Mouse (Mus musculus) cerebellum, adult 11 months (tissue): ENCODE data around the gene Mdga1.

Source experiments
- DNase-seq: peaks from one replicate; pipeline ENCODE4 v3.0.0; 2022

Mdga1 gene

DNA sequence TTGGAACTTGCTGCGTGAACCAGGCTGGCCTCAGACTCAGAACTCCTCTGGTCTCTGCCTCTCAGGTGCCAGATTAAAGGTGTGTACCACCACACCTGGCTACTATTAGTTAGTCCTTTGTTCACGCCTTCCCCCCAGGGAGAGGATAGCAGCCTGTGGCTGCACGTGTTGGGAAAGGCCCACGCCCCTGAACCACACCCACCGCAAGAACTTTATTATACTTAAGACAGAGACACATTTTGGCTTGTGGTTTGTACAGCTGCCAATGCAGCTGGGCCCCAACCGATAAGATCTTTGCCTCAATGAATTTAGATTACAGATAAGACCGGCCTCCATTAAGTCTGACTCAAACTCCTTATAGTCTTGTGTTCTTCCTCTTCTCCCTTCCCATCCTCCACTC is 10.0 kb upstream of the Mdga1 start:
- no peak for DNase-seq

GRCm38 (mm10) chr17:29979020-29979419 is 9.1 kb upstream of the Mdga1 start:
- DNase-seq, result no peak

GRCm38 (mm10) chr17:29975731-29976130 is 5.8 kb upstream of the Mdga1 start:
- peak; percentile 96 for DNase-seq

DNA sequence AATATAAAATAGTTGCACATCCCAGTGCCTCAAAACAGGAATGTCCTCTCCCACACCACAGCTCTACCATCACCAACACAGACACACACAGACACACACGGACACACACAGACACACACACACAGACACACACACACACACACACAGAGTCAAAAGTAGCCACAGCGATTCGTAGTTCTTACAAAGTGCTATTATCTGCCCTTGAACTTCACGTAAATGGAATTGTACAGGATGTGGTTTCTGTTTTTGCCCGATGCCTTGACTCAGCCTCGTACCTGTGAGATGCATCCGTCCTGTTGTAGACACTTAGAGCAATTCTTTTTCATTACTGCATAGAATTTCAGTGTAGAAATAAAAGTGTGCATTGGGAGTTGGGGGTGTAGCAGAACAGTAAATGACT is 3.3 kb upstream of the Mdga1 start:
- no peak for DNase-seq

DNA sequence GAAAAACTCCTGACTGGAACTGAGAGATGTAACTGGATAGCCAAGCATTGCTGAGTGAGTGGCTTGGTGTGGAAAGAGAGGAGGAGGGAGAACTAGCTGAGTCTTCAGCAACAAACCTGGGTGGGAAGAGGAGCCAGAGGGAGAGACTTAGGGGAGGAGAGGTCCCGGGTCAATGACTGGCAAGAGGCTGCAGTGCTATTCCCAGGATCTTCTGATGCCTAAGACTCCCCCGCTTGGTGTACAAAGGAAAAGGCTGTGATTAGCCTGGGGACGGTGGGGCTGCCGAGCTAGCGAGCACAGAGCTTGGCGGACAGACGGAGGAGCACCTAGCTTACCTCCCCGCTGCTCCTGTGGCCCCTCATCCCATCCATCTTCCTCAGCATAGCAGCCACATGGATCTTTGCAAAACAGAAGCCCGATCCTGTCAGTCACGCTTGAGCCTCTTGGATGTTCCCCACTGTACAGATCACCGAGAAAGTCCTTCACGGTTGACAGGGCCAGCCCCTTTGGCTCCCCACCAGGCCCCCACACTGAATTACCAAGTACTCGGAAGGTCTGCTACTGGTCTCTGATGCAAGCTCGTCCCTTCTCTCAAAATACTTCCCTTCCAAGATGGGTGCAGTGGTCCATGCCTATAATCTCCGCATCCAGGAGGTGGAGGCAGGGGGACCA is 2.0 kb upstream of the Mdga1 start:
- DNase-seq, result no peak

- DNase-seq, result no peak
Measured at GRCm38 (mm10) chr17:29965506-29965905, 4.4 kb downstream of the Mdga1 start.

DNA sequence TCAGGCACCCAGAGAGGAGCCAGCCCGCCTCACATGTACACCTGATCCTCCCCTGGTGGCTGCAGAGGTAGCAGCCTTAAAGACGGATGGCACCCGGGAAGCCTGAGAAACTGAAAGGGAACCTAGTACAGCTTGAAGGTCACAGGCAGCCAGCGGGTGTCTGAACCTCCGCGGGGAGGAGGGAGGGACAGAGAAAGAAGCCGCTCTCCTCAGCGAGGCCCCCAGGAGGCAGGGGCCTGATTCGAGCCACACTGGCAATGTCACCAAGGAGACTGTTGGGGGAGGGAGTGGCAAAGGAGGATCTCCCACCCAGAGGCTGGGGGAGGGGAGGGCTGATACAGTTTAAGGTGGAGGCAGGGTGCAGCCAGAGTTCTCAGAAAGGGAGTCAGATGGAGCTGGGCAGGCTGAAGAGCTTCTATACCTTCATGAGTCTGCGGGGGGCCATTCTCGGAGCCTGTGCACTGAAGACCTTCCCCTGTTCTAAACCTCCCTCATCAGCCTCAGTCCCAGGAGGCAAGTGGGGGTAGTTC is 6.1 kb downstream of the Mdga1 start:
- DNase-seq, result no peak

DNA sequence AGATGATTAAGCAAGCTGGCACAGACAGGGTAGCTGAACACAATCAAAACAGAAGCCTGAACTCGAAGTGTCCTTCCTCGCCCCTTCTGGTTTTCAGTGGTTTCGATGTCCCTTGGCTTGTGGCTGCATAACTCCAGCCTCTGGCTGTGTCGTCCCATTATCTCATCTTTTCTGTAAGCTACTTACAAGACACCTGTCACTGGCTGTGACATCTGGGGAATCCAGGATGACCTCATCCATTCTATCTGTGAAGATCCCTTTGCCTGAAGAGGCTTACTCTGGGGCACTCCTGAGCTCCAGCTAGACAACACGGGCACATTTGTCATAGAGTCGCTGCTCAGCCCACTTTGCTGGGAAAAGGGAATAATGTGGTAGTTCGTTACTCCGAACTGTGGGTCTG is 14.0 kb downstream of the Mdga1 start:
- no peak for DNase-seq

DNA sequence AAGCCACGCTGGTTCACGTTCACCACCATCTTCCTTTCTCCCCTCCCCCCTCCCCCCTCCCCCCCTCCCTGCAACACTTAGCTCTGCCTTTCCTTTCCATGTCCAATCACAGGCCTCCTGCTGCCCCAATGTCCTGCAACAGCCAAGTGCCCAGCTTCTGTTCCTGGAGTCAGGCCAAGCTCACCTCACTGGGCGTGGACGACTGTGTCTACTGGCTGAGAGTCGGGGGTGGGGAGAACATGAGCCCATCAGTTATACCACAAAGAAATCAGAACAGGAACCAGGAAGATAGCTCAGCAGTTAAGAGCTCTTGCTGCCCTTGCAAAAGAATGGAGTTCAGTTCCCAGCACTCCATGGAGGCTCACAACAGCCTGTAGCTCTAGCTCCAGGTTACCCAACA is 15.6 kb downstream of the Mdga1 start:
- DNase-seq, result no peak

- DNase-seq, result no peak
Measured at GRCm38 (mm10) chr17:29951100-29951499, 18.8 kb downstream of the Mdga1 start.

- no peak for DNase-seq
Measured at GRCm38 (mm10) chr17:29950574-29950973, 19.3 kb downstream of the Mdga1 start.

DNA sequence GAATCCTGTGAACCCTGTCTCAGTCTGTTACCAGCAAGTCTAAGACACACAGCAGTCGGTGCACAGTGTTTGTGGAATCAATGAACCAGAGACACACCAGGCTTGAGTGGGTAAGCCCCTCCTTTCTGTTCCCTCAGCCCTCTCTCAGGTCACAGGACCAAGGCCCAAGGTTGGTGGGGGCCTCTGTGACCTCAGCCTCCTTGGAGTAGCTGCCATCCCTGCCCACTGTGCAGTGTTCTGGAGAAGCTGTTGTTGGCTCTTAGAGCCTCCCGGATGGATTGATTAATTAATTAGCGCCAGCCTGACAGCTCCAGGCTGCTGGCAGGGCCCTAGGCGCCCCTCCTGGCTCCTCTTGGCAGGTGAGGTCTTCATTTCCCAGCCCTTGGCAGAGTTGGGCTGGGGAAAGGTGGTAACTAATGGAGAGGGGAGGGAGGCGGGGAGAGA is 22.6 kb downstream of the Mdga1 start:
- no peak for DNase-seq

DNA sequence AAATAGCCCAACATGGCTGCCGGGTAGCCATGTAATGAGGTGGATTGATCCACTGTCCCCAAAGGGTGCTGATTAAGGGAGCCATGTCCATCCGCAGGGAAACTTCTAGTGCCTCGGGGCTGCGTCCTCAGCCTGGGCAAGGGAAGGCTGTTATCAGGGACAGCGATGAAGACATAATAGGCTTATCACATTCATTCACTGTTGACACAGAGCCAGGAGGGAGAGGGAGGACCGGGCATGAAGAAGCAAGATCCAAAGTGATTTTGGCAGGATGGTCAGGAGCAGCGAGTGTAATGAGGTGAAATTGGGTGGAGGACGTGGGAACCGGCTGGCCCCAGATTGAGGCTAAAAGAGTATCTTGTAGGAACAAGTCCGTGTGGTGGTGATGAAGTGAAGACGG is 25.5 kb downstream of the Mdga1 start:
- no peak for DNase-seq

DNA sequence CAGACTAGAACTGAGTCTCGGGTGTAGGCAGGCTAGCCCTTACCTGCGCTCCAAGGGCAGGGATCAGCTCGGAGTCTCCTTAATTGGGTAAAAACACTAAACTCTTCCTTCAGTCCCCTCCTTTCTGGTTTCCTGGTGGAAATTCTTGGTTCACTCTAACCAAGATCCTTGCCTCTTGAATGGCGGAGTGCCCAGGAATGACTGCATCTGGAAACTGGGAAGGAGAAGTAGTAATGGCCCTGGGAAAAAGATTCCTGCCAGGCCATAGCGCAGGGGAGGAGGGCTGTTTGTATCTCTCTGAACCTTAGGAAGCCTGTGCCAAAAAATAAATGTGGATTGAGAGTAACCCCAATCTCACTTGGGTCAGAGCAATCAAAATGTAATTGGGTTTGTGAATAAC is 30.9 kb downstream of the Mdga1 start:
- DNase-seq, result no peak

DNA sequence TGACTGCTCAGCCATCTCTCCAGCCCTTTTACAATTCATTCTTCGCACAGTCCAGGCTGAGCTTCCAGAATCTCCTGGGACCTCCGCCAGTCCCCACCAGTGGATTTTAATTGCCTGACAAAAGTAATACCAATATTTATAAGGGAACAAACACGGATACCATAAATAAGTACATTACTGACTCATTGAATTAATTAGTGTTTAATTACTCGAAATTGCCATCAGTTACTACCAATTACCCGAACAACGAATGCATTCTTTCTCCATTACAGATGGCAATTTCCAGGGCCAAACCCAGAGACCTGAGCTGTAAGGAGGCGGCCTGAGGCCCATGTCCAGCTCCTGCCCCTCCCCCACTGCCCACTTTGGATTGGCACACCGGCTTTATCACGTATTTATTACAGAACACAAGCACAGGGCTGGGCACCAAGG is 32.5 kb downstream of the Mdga1 start:
- no peak for DNase-seq

DNA sequence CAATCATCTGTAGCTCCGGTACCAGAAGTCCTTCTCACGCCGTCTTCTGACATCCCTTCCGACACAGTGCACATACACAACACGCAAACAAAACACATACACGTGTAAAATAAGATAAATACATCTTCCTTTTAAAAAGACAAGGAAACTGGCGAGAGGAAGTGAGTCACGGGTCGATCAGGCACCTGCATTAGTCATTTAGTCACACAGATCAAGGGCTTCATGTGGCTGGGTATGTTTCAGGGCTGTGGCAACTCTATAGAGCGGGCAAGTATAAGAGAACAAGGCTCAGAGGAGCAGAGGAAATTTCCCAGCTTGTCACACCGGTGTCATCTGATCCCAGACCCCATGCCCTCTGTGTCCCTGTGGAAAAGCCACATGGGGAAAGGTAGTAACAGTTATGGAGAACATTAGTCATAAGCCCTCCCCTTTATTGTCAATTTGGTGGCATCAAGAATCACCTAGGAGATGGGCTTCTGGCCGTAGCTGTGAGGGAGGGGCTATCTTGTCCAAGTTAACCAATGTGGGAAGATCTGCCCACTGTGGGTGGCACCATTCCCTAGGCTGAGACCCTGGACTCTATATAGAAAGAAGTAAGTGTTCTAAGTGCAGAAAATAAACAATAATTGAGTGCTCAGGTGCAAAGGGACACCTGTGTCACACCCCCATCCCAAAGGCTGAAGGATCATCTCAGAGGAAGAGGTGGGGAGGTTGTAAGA is 35.6 kb downstream of the Mdga1 start:
- DNase-seq, result no peak

DNA sequence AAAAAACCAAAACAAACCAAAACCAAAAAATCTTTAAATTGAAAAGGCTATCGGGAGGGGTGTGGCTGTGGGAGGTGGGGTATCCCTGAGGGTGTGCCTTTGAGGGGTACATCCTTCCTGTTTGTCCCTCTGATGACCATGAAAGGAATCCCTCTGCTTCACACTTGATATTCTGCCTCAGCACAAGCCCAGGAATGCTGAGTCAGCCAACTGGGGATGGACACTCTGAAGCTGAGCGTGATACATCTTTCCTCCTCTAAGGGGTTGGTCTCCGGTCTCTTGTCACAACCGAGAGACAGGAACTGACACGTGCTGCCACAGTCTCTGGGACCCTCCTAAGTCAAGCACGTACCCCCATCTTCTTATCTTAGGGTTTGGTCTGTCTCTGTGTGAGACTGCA is 37.1 kb downstream of the Mdga1 start:
- DNase-seq, result no peak

GRCm38 (mm10) chr17:29931224-29931945 is 38.5 kb downstream of the Mdga1 start:
- no peak for DNase-seq

DNA sequence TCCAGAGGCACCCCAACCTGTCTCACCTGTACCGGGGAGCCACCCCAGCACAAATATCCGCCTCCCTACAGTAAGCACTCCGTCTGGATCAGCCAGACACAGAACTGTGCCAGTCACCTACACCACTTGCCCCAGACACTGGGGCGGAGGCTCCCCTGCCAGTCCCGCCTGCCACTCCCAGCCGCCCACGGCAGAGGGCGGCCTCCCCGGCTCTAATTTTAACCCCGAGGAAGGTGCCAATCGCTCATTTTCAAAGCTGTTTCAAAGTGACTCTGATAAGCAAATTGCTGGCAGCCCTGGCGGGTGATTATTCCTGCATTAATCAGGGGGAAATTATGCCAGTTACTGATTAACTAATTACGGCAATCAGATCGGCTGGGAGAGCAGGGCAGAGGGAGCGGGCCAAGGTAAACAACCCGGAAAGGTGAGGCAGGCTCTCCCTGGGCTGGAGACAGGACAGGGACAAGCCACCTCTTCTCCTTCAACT is 41.1 kb downstream of the Mdga1 start:
- DNase-seq, result peak; percentile 5

GRCm38 (mm10) chr17:29925608-29926606 is 44.0 kb downstream of the Mdga1 start:
- DNase-seq, result no peak

GRCm38 (mm10) chr17:29920089-29920488 is 49.8 kb downstream of the Mdga1 start:
- no peak for DNase-seq

- no peak for DNase-seq
Measured at GRCm38 (mm10) chr17:29919552-29919920, 50.4 kb downstream of the Mdga1 start.
